Mouse (Mus musculus): Measurements from ENCODE around the gene Babam2. TPM values are rescaled to one million over a fixed set of nuclear protein-coding genes. Genes with fewer than 3 reads are reported as not detected.

Babam2 gene
- total RNA-seq, 2 experiments from 2014 or later, result 49.3 to 50.4 TPM

DNA sequence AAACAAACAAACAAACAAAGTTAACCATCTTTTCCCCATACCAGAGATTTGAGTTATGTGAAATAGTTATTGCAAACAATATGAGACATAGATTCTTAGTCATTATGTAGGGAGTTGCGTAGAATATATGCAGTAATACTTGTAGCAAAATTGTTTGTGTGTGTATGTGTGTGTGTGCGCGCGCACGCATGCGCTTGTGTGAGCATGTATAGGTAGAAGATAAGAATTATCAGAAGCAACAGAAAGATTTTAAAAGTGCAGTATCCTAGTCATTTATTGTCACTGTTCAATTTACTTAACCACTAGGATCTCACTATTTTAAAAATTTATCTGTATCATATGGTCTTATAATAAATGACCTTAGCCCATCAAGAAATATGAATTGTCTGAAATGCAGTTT is 109.8 kb downstream of the Babam2 start:
- no peak for DNase-seq (ENCODE audit: low spot score in 2 of 2)
- no peak overlapping the region for H3K27ac ChIP-seq
- H3K4me3 ChIP-seq, result no peak overlapping the region
- no peak for TF ChIP-seq CTCF (conservative IDR thresholded peaks at IDR 0.05)

DNA sequence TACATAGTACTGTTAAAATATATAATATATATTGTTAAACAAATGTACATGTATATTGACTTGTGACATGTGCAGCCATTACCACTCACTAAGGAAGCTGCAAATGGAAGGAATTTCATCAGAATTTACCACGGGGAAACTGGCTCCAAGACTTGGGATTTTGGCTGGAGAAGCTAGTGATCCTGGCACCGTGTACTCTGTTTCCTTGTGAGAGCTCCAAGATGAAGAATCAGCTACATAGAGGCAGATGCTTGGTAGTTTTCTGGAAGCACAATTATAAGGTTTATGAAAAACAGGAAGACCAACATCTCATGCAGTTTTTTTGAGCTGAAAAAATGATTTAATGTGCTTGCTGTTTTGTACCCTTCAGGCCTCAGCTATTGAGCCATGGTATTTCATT is 110.8 kb downstream of the Babam2 start:
- no peak for TF ChIP-seq CTCF (conservative IDR thresholded peaks at IDR 0.05)
- no peak overlapping the region for H3K4me3 ChIP-seq

DNA sequence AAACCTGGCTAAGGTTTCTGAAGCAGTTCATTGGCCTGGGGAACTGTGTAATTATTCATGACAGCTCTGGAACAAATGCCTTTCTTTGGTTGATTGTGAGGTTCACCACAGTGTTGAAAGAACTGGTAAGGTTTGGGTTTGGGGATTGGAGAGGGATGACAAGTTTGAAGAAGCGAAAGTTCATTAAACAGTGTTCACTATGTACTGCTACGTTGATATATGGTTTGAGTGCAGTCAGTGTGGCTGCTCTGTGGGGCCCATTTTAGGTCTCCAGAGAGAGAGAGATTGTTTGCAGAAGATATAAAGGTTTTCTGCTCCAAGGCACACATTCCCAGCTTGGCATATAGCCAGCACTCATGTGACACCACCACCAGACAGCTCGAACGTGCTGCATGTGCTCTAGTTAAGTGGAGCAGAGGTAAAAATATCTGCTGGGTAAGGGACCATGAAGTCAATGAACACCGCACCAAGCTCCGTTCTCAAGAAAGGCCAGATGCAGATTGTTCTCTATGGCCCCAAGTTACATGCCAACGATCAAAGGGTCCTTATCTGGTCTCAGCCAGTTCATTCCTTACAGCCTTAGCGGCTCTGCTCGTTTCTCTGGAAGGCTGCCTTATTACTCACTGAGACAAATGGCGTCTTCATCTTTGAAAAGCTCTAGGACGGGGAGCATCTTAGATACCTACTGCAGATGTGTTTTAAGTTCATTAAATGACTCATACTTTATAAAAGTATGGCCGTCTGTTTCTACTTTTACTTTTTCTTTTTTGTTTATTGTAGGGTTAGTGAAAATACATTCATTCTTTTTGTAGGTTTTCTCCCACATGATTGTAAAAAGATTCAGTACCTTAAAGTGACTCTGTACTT is 113.5 kb downstream of the Babam2 start:
- Histone ChIP-seq H3K27ac (peak overlapping the region; percentile 36; the same call in 1 of the 2 replicates), H3K4me3 (no peak overlapping the region)
- no peak for TF ChIP-seq CTCF (conservative IDR thresholded peaks at IDR 0.05)
- DNase-seq (ENCODE audit: low spot score in 2 of 2), result no peak

More for the DNA sequence above, 110.8 kb downstream of the Babam2 start:
- peak overlapping the region; percentile 58 for H3K27ac ChIP-seq
- peak in 1 of 2 experiments; percentile 32 for DNase-seq (ENCODE audit: low spot score in 2 of 2)

DNA sequence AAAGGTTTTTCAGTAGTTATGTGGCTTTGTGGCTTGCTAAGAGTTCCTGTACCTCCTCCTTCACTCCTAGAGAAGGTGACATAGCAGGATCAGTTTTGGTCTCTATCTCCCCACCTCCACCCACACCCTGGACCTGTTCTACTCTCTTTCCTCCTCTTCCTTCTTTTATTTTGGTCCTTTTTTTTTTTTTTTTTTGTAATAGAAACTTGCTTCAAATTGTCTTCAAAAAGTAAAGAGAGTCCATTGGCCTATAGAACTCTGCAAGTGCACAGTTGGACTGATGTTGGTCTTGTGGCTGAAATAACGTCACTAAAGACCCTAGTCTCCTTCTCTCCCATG is 114.1 kb downstream of the Babam2 start:
- TF ChIP-seq CTCF (conservative IDR thresholded peaks at IDR 0.05), result no peak
- Histone ChIP-seq H3K27ac (peak overlapping the region; percentile 12; the same call in 1 of the 2 replicates), H3K4me3 (no peak overlapping the region)
- no peak for DNase-seq (ENCODE audit: low spot score in 2 of 2)

DNA sequence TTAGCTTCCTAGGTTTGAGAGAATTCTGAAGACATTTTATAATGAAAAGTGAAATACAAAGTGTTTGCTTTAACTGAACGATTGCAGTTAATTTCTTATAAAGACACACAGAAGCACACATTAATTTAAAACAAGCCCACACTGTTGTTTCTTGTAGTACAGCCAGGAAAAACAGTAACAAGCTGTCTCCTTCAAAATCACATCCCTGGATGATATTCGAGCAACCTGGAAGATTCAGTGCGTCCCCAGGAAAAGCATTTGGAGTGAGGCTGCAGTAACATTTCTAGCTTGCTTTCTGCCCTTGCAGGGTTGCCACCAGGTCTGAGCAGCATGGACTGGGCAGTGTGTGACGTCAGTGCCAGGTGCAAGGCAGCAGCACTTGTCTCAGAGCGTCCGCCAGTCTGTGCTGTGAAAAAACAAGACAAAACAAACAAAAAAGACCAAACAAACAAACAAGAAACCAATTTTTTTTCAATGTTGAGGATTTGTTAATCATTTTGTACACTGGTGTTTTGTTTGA is 115.7 kb downstream of the Babam2 start:
- peak; percentile 25 to 55 for DNase-seq (ENCODE audit: low spot score in 2 of 2)
- Histone ChIP-seq H3K27ac (peak overlapping the region; percentile 78), H3K4me3 (no peak overlapping the region)
- TF ChIP-seq CTCF (conservative IDR thresholded peaks at IDR 0.05), result no peak

DNA sequence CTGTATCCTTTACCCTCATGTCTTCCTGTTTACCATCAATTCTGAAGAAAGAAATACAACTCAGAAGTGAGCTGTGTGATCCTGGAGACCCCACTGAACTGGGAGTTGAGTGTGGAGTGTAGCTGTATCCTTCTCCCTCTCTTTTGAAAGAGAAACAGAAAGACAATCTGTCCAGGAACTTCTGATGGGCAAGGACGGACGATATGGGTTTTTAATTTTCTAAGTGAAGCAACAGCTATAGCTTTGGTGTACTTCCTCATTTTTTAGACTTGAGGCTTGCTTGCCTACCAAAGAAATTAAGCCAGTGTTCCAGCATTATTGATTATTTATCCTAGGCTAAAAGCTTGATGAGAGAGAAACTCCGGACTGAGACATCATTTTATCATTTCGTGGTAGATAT is 116.6 kb downstream of the Babam2 start:
- peak overlapping the region; percentile 78 for H3K27ac ChIP-seq
- DNase-seq (ENCODE audit: low spot score in 2 of 2), result no peak
- no peak overlapping the region for H3K4me3 ChIP-seq
- TF ChIP-seq CTCF (conservative IDR thresholded peaks at IDR 0.05), result no peak

DNA sequence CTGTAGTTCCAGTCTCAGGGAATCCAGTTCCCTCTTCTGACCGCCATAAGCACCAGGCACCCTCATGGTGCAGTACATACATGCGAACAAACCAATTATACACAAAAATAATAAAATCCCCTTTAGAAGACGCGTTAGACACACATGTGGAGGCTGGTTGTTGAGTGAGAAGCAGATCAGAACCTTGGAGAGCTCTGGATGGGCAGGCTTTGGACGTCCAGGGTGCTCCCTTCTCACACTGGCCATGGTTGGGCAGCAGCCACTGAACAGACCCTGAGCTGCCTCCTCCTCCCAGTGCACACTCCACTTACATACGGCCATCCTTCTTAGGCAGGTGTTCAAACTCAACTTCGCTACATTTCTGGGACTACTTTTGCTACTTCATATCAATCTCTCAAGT is 117.6 kb downstream of the Babam2 start:
- TF ChIP-seq CTCF (conservative IDR thresholded peaks at IDR 0.05), result no peak
- no peak overlapping the region for H3K4me3 ChIP-seq
- no peak for DNase-seq (ENCODE audit: low spot score in 2 of 2)

DNA sequence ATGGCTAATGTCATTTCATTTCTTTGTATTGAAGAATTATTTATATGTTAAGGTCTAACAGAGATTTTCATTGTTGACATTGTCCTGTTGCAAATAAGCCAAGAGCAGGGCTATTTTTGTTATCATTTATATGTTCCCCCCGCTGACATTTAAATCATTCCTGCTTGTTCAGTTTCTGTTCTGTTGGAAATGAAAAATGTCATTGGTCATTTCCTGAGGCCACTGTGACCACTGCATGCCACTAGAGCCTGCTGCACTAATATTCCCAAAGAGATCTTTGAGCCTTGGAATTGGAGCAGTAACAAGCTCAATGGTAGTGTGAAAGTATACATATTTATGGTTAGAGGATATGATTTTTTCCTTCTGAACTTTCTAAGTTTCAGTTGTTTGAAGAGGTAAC is 118.6 kb downstream of the Babam2 start:
- Histone ChIP-seq H3K27ac (no peak overlapping the region), H3K4me3 (no peak overlapping the region)
- DNase-seq (ENCODE audit: low spot score in 2 of 2), result no peak
- TF ChIP-seq CTCF (conservative IDR thresholded peaks at IDR 0.05), result no peak

More for the DNA sequence above, 117.6 kb downstream of the Babam2 start:
- no peak overlapping the region for H3K27ac ChIP-seq

DNA sequence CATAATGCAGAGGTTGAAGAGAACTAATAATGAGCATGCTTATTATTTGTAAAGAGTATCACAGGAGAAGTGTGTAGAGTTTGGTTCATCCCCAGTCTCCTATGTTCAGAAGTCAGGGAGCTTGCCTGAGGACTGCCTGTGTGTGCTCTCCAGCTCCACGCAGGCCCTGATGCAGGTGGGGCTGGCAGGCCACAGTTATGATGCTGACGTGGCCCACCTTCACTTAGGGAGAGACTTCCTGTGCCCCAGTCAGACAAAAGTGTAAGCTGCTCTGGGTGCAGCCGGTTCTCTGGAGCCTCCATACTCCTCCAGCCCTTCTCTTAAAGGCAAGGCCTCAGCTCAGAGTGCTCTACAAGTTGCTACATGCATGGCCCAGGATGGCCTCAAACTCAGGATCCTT is 123.3 kb downstream of the Babam2 start:
- no peak for TF ChIP-seq CTCF (conservative IDR thresholded peaks at IDR 0.05)
- Histone ChIP-seq H3K4me3 (no peak overlapping the region), H3K27ac (0 out of 2 replicates have a peak overlapping the region, but pooled peaks have one; percentile 10)
- DNase-seq (ENCODE audit: low spot score in 2 of 2), result no peak

DNA sequence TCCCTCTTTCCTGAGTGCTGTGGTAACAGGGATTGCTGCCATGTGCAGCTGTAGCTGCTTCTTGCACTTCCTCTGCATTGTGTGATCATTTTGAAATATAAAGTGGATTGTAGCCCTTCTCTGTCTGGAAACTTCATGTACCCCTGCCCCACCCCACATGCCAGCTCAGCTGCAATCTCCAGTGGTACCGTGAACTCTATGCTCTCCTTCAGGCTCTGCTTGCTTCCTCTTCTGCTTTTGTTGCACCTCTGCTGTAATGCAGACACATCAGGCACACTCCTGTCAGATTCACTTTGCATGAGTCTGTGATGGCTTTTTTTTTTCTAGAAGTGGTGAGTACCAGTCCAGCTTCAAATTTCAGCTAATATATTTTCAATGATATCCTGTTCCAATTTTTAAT is 123.7 kb downstream of the Babam2 start:
- DNase-seq (ENCODE audit: low spot score in 2 of 2), result no peak

DNA sequence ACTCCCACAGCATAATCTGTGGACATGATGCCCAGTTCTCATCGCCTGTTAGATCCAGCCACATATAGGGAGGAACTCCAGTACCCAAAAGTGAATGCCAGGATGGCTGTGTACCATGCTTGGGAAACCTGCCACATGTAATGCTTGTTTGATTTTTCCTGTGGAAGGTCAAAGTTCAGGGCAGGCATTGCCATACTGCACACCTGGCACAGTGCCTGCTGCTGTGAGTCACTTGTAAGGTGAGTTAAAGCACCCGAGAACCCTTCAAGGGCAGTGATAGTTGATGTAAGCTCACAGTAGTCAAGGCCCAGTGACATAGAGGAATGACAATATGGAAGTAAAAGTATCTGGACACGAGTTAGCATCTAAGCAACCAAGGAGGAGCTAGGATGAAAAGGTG is 126.2 kb downstream of the Babam2 start:
- no peak for DNase-seq (ENCODE audit: low spot score in 2 of 2)
- no peak for TF ChIP-seq CTCF (conservative IDR thresholded peaks at IDR 0.05)

More for the DNA sequence above, 123.7 kb downstream of the Babam2 start:
- no peak for TF ChIP-seq CTCF (conservative IDR thresholded peaks at IDR 0.05)
- H3K4me3 ChIP-seq, result no peak overlapping the region
- no peak overlapping the region for H3K27ac ChIP-seq

DNA sequence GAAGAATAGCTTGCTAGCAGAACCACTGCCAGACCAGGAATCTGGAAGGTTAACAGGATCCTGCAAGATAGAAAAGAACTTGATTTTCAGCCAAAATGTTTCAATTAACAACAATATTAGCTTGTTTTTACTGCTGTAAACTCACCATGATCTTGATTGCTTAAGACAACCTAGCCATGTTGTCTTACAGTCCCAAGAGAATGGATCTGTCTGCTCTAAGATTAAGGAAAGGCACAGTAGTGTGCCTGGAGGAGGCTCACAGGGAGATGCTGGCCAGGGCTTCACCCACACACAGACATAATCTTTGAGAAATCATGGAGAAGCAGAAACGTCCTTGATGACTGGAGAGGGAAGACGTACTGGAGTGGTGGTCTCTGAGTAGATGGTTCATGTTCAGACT is 126.6 kb downstream of the Babam2 start:
- Histone ChIP-seq H3K4me3 (no peak overlapping the region), H3K27ac (no peak overlapping the region)
- no peak for TF ChIP-seq CTCF (conservative IDR thresholded peaks at IDR 0.05)
- DNase-seq (ENCODE audit: low spot score in 2 of 2), result no peak

More for the DNA sequence above, 126.2 kb downstream of the Babam2 start:
- no peak overlapping the region for H3K4me3 ChIP-seq
- no peak overlapping the region for H3K27ac ChIP-seq

DNA sequence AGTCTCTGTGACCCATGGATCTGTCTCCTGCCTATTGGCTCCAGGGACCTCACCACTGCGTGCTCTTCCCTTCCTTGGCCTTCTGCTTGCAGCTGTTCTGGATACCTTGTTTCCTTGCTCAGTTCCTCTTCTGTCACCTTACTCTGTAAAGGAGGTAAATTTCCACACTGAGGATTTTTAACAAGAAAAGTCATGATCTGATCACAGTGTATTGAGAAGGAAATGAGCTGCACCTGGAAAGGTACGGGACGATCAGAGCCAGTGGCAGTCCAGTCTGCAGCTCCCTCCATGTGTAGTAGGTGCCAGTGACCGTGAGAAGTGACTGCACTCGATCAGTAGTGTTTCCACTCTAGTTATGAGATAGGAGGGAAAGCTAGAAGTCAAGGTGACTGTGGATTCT is 129.8 kb downstream of the Babam2 start:
- no peak for DNase-seq (ENCODE audit: low spot score in 2 of 2)
- H3K27ac ChIP-seq, result no peak overlapping the region
- no peak overlapping the region for H3K4me3 ChIP-seq
- TF ChIP-seq CTCF (conservative IDR thresholded peaks at IDR 0.05), result no peak

DNA sequence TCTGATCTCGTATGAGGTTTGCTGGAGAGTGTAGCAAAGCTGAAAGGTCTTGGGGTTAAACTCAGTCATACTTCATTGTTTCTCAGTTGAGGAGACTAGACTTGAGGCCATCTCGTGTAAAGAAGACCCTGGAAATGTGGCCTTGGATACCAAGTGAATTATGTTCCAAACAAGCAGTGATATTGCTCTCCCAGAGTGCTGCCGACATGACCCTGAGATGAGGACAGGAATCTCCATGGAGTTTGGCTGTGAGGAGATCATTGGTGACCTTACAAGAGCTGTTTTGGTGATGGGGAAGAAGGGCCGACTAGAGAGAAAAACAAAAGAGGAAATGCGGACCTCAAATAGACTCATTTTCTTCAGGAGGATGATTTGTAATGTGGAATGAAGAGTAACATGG is 130.4 kb downstream of the Babam2 start:
- H3K4me3 ChIP-seq, result no peak overlapping the region
- no peak overlapping the region for H3K27ac ChIP-seq
- no peak for TF ChIP-seq CTCF (conservative IDR thresholded peaks at IDR 0.05)
- DNase-seq (ENCODE audit: low spot score in 2 of 2), result no peak
